Comparison of ENCODE assay signal across 10 mouse cellular contexts in genomic region chr17:48543301-48543765, GRCm38 (mm10).
DNase-seq lines count a peak whose midpoint lies in the region; ATAC-seq and TF ChIP-seq lines count a peak whose summit lies in the region.
"Had no signal": no experiment of that assay in that cellular context is flagged by ENCODE, and none has a peak within 500 bp of the region (broad histone marks: within the 10 kb centered on the region; RNA-seq: fewer than 3 reads in every experiment).

No protein-coding gene starts in this region.

- H3K4me2 ChIP-seq in lung, embryonic 14.5 days, result peak overlapping the region; percentile 23; the same call in 1 of the 2 replicates
- H3K4me2 ChIP-seq in intestine, embryonic 15.5 days (replicated peaks), result peak overlapping the region; percentile 17; the same call in 1 of the 2 replicates

- H3K36me3 ChIP-seq in lung, embryonic 14.5 days (ENCODE audit: insufficient read depth), result no peaks in the 10 kb centered on the region
- H3K36me3 ChIP-seq in intestine, embryonic 15.5 days, result no peaks in the 10 kb centered on the region
- no peaks in the 10 kb centered on the region for H3K36me3 ChIP-seq in thymus, adult 2 months (ENCODE audit: control insufficient read depth, insufficient read depth, low read length)

- WGBS in lung, embryonic 14.5 days, result 43% methylated on average over 15 of the region's 15 CpGs
- 50% methylated on average over 15 of the region's 15 CpGs for WGBS in intestine, embryonic 15.5 days
- 91% methylated on average over 15 of the region's 15 CpGs for WGBS in thymus, adult 2 months

- no peaks in the 10 kb centered on the region for H3K27me3 ChIP-seq in lung, embryonic 14.5 days (ENCODE audit: insufficient read depth, low read length)
- no peaks in the 10 kb centered on the region for H3K27me3 ChIP-seq in intestine, embryonic 15.5 days (replicated peaks)
- no peaks in the 10 kb centered on the region for H3K27me3 ChIP-seq in thymus, adult 2 months (ENCODE audit: control insufficient read depth, insufficient read depth, low read length)
- H3K27me3 ChIP-seq: Patski had no signal

- H3K9me3 ChIP-seq in lung, embryonic 14.5 days (ENCODE audit: low read depth, low read length), result no peaks in the 10 kb centered on the region
- no peaks in the 10 kb centered on the region for H3K9me3 ChIP-seq in intestine, embryonic 15.5 days

- H3K27ac ChIP-seq in lung, embryonic 14.5 days (ENCODE audit: low read depth), result 0 out of 2 replicates have a peak overlapping the region, but pooled peaks have one; percentile 33
- no peak overlapping the region for H3K27ac ChIP-seq in intestine, embryonic 15.5 days
- H3K27ac ChIP-seq in thymus, adult 2 months (ENCODE audit: control insufficient read depth, insufficient read depth, low read length), result no peak overlapping the region

- TF ChIP-seq CTCF in lung, embryonic 14.5 days (IDR thresholded peaks at IDR 0.05; ENCODE audit: low read depth), result no peak
- no peak for TF ChIP-seq CTCF in thymus, adult 2 months (IDR thresholded peaks at IDR 0.05; ENCODE audit: borderline replicate concordance, control insufficient read depth, extremely low read depth, insufficient read depth, low read length, poor library complexity)

- DNase-seq in lung, embryonic 14.5 days, result peak; percentile 33
- DNase-seq in lung, postnatal 36 days, result no peak
- peak; percentile 28 to 78 for DNase-seq in left cerebral cortex, adult 8-10 months (ENCODE audit: low spot score in 2 of 2)
- peak; percentile 57 for DNase-seq in right cerebral cortex, postnatal 4 days
- no peak for DNase-seq in thymus, adult 2 months
- DNase-seq in adrenal gland, adult 8-10 months, result no peak
- DNase-seq: heart, adult 11 months had no signal

- no peaks in the 10 kb centered on the region; the same call in 1 of the 2 replicates for H3K4me1 ChIP-seq in lung, embryonic 14.5 days (ENCODE audit: insufficient read depth)
- H3K4me1 ChIP-seq in intestine, embryonic 15.5 days (replicated peaks), result peaks cover 22% of the 10 kb centered on the region; the same call in 1 of the 2 replicates
- H3K4me1 ChIP-seq in thymus, adult 2 months (replicated peaks; ENCODE audit: control insufficient read depth, insufficient read depth, low read length), result no peaks in the 10 kb centered on the region

- no peak for TF ChIP-seq POLR2A in thymus, adult 2 months (IDR thresholded peaks at IDR 0.05; ENCODE audit: control insufficient read depth, extremely low read depth, insufficient read depth, low read length, poor library complexity)

- H3K9ac ChIP-seq in lung, embryonic 14.5 days, result no peak overlapping the region
- no peak overlapping the region for H3K9ac ChIP-seq in intestine, embryonic 15.5 days

- ATAC-seq in lung, embryonic 14.5 days (ENCODE audit: insufficient read depth), result 0 out of 2 replicates have a peak, but pooled peaks have one; percentile 27
- ATAC-seq in intestine, embryonic 15.5 days, result no peak
- ATAC-seq in megakaryocyte-erythroid progenitor cell, adult 5-6 weeks (replicated peaks; ENCODE audit: low FRiP score, low TSS enrichment, poor library complexity, severe bottlenecking), result no peak
- ATAC-seq: Patski had no signal

- no peak overlapping the region for H3K4me3 ChIP-seq in lung, embryonic 14.5 days (ENCODE audit: low read depth, low read length)
- no peak overlapping the region for H3K4me3 ChIP-seq in intestine, embryonic 15.5 days (replicated peaks)
- H3K4me3 ChIP-seq in thymus, adult 2 months (ENCODE audit: control insufficient read depth, insufficient read depth, low read length), result no peak overlapping the region

Comparison
In these comparisons a context has a peak if more than half of its experiments do, and no peak if none do; other contexts are left out.
1. DNase-seq: peak in lung, embryonic 14.5 days (single experiment), left cerebral cortex, adult 8-10 months (2 of 2) and right cerebral cortex, postnatal 4 days (single experiment); none in lung, postnatal 36 days (single experiment), thymus, adult 2 months (single experiment) and adrenal gland, adult 8-10 months (single experiment).